Mouse (Mus musculus) cerebellum, adult 9-10 months (tissue): ENCODE results near the gene Idnk.

Source experiments
- DNase-seq: peaks from one replicate; pipeline ENCODE4 v3.0.0; 2022

Idnk gene

DNA sequence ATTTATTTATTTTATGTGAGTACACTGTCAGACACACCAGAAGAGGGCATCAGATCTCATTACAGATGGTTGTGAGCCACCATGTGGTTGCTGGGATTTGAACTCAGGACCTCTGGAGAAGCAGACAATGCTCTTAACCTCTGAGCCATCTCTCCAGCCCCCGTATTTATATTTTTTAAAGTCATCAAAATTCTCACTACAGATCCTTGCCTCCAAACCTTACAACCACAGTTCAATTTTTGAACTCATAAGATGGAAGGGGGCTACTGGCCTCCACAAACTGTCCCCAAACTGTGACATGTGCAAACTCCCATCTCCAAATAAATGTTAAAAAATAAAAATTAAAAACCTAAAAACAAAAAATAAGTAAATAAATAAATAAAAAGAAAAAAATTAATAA is 9.7 kb upstream of the Idnk start:
- no peak for DNase-seq

DNA sequence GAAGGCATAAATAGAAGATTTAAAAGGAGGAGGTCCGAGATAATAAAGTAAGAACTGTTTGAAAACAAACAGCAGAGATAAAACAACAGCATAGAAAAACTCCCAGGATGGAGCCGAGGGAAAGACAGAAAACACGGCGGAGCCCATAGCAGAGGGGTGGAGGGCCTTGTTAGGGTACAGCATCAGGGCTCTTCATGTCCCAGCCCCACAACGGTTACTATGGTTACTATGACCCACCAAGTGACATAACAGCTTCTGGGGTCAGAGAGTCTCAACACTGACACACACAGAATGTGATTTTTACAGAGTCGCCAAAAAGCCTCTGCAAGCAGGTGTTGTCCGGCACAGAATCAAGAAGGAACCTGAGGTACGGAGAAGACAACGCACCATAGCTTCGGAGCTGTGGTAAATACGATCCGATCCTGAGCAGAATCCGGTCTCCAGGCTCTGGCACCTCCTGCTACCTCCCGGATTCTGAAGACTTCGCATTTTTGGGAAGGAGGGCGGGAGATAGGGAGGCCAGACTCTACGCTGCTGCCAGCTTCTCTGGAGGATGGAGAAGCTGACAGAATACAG is 9.1 kb upstream of the Idnk start:
- peak; percentile 59 for DNase-seq

DNA sequence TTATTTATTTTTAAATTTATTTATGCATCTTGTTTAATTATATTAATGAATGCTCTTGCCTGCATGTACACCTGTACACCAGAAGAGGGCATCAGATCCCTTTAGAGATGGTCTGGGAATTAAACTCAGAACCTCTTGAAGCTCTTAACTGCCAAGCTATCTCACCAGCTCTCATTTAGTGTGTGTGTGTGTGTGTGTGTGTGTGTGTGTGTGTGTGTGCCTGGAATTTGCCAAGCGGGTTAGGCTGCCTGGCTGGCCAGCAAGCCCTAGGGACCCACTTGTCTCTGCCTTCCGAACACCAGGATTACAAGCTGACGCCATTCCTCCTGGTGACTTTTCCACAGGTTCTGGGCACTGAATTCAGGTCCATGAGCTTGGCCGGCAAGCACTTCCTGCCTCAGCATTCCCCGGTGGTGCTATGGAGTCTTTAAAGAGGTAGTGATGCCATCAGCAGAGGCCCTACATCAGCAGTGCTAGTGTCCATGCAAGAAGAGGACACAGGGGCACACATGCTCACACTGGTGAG is 8.4 kb upstream of the Idnk start:
- DNase-seq = peak; percentile 78

DNA sequence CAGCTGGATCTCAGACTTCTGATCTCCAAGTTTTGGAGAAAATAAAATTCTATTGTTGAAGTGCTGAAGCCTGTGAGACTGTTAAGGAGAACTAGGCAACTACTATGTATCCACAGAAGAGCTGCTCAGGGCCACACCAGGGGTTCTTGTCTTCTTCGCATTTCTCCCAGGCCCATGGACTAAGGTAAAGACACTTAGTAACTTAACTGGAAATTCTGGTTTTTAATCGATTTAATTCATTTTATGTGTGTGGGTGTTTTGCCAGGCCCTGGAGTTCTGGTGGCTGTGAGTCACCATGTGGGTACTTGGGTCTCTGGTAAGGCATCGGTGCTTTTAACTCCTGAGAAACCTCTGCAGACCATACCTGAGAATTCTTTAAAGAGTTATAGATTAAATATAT is 7.8 kb upstream of the Idnk start:
- no peak for DNase-seq

DNA sequence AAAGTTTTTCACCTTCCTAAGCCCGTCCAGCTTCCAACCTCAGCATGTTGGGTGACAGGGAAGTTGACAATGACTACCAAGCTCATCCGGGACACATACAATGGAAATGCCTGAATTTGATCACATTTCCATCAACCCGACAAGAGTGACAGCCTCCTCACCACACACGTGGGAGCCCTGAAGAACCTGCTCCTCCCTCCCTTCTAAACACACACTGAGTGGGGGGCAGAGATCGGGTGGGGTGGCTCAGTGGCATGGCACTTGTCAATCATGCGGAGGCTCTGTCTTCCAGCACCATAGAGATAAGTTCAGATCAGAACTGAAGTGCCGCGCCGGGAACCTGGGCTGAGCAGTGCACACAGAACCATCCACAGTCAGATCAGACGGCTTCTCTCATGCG is 7.0 kb upstream of the Idnk start:
- no peak for DNase-seq

- no peak for DNase-seq
Measured at GRCm38 (mm10) chr13:58156031-58156430, 1.4 kb upstream of the Idnk start.

GRCm38 (mm10) chr13:58157036-58157435 is 413 bp upstream of the Idnk start:
- DNase-seq = peak; percentile 40

- DNase-seq = peak; percentile 92
Measured at GRCm38 (mm10) chr13:58158099-58158912, 857 bp downstream of the Idnk start.

DNA sequence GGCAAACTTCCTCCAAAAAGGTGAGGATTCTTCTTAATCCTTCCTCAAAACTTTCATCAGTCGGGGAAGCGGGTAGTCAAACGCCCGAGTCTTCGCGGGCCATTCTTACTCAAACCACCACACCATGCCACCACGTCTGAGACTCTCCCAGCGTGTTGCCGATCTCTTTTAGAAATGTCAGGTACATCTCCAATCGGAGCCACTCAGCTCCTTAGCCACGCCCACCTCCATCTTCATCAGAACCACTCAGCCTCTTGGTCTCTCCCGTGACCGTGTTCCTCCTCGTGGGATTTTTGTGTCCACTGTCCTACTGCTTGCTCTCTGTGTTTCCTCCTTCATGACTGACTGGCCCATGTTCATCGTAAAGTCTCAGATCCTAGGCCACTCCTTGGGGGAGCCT is 3.3 kb downstream of the Idnk start:
- DNase-seq = no peak

DNA sequence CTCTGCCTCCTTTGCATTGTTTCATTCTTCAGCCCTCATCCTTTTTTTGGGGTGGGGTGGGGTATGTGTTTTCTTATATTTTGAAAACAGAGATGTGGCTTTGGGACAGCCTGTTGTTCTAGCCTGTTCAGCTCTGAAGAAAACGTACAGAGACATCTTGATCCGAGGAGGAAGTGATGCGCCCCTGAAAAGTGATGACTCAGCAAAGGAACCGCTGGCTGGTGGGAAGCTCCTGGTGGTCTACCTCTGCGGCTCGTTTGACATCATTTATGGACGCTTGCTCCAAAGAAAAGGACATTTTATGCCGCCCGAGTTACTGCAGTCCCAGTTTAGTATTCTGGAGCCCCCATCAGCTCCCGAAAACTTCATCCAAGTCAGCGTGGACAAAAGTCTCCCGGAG is 5.9 kb downstream of the Idnk start:
- no peak for DNase-seq

- DNase-seq = no peak
Measured at GRCm38 (mm10) chr13:58168119-58168518, 10.7 kb downstream of the Idnk start.

- no peak for DNase-seq
Measured at GRCm38 (mm10) chr13:58176105-58176504, 18.7 kb downstream of the Idnk start.

GRCm38 (mm10) chr13:58177511-58178208 is 20.2 kb downstream of the Idnk start:
- DNase-seq = peak; percentile 100

DNA sequence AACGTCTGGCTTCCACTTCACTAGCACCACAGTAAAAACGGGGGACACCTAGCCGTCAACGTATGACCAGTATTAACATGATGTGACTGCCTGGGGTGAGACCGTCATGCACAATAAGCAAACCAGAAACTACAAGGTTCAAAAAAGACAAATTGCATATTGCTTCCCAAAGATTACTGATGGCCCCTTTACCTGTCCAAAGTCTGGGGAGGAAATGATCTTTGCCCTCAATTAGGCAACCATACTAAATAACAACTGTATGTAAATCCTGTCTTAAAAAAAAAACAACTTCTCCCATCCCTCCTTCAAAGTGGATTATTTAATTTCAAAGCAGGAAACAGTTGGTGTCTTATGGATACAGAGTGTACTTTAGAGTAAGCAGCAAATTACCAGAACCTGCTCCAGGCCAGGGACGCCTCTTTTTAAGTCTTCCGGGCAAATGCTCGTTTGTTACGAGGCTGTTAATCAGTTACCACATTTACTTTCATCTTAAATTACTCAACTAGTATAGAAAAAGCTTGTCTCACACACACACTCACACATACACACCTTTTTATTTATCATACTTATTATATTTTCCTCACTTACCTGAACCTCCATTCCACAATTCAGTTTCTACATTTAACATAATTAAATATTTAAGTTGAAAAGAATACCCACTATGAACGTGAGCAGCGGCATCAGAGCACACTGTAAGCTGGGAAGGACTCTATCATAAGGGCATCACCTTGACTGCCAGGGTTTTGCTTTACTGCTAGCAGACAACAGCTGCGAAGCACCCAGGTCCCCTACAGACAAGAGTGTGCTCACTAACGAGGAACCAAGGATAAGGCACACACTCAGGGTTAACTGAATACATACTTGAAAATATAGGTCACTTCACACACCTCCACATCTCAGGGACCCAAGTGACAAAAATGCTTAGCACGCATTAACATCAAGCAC is 24.4 kb downstream of the Idnk start:
- DNase-seq = no peak

GRCm38 (mm10) chr13:58184111-58184510 is 26.7 kb downstream of the Idnk start:
- DNase-seq = no peak

GRCm38 (mm10) chr13:58186281-58186680 is 28.8 kb downstream of the Idnk start:
- DNase-seq = no peak

DNA sequence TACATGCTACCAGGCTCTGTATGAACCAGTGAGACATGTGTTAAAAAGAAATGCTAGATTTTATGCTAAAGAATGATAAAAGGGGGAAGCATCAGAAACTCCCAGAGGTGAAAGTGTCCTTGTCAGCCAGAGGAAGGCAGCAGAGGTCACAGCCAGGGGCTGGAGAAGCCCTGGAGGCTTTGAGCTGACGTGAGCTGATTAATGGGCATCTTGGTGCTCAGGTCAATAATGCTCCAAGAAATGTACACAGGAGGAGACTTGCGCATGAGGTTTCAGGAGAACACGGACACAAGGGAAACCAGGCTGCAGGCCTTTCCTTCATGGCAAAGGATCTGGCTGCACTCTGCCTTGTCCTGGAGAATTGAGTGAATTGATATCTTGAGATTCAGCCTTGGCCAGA is 30.3 kb downstream of the Idnk start:
- no peak for DNase-seq

DNA sequence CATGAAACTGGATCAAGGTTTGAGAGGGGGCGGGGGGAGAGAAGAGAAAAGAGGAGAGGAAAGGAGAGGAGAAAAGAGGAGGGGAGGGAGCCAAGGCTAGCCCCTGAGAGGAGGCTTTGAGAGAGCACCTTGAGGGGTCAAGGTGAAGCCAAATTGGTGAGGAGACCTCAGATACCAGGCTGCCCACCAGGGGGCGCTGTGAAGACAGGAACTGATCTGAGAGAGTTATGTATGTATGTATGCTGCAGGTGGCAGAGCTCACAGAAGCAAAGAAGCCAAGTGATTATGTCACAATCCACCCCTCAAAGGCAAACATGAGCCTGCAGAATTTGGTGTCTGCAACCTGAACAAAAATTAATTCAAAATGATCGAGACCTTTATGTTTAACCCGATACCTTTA is 31.0 kb downstream of the Idnk start:
- peak; percentile 93 for DNase-seq

DNA sequence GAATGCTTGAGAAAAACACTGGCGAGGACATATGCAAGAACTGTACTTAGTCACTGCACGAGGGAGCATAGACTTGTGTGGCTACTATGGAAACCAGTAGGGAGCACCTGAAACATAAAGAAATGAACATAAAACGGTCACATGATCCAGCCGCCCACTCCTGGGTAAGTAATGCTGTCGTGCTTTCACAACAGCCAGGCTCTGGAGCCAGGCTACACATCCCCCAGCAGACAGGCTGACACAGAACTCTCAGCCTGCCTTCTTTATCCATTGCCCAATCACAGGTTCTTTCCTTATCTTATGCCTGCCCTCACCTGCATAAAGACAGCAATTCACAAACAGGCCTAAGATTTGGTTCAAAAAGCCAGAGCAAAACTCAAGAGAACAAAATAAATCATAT is 32.0 kb downstream of the Idnk start:
- no peak for DNase-seq

DNA sequence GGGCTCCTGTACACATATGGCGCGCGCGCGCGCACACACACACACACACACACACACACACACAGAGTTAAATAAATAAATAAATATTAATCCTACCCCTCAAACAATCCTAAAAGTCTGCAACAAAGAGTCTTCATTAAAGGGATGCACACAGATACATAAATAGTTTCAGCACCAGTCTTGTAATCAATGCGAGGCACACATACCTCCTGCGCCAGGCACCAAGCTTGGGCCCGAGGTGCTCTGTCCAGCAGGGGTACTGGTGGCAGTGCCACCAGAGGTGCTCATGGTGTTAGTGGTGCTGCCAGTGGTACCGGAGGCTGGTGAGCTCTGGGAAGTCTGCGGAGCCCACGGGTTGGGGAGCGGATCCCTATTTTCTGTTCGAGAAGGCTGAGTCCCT is 34.1 kb downstream of the Idnk start:
- DNase-seq = no peak

GRCm38 (mm10) chr13:58192146-58192545 is 34.7 kb downstream of the Idnk start:
- DNase-seq = no peak

DNA sequence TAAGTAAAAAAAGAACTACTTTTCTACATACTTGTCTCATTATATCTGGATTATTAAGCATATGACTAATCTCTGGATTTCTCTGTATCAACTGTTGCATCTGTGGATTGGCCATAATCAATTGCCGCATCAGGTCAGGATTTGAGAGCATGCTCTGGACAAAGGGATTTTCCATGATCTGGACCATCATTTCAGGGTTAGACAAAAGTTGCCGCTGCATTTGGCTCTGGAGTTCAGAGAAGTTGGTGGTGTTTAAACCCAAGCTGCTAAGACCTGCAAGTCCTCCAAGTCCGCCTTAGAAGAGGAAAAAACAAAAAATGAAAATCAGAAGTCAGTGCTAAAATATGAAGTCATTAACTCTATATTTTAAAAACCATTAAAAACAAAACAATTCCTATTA is 35.8 kb downstream of the Idnk start:
- DNase-seq = no peak

GRCm38 (mm10) chr13:58194908-58195307 is 37.5 kb downstream of the Idnk start:
- no peak for DNase-seq
